Mouse (Mus musculus) forebrain, embryonic 10.5 days (tissue): ENCODE measurements around the gene Anapc16. TPM values are rescaled to one million over a fixed set of nuclear protein-coding genes. Genes with fewer than 3 reads are reported as not detected.
A peak's percentile ranks its signal among the peaks of the same experiment; 100 is the strongest.

Experiments
- DNase-seq: peaks from one replicate; pipeline ENCODE4 v3.0.0-alpha.2; 2017; ENCODE audit warnings: low spot score; ENCODE audit errors: extremely low spot score
- H3K27ac ChIP-seq: fragments of 300-500 bp; sonication (generic); 2 replicates; pipeline ENCODE4 v1.5.1; 2016; ENCODE audit warnings: mild to moderate bottlenecking
- H3K27me3 ChIP-seq: fragments of 300-500 bp; sonication (generic); 2 replicates; pipeline ENCODE4 v1.6.1; 2016; ENCODE audit warnings: mild to moderate bottlenecking; ENCODE audit not compliant: poor library complexity, severe bottlenecking
- H3K36me3 ChIP-seq: fragments of 300-500 bp; sonication (generic); replicated peaks from 2 replicates; pipeline ENCODE4 v1.6.1; 2016; ENCODE audit warnings: mild to moderate bottlenecking, moderate library complexity
- H3K4me1 ChIP-seq: fragments of 300-500 bp; sonication (generic); 2 replicates; pipeline ENCODE4 v1.6.1; 2016
- H3K4me3 ChIP-seq: fragments of 300-500 bp; sonication (generic); 2 replicates; pipeline ENCODE4 v1.5.1; 2016; ENCODE audit warnings: mild to moderate bottlenecking, moderate library complexity
- H3K9me3 ChIP-seq: fragments of 300-500 bp; sonication (generic); 2 replicates; pipeline ENCODE4 v1.6.1; 2016; ENCODE audit warnings: mild to moderate bottlenecking, moderate library complexity
- WGBS: fragments of 180-500 bp; shearing (Covaris S2); methylation state at CpG from one replicate; pipeline ENCODE4 v1.1.7; 2016; 5-methylcytosine and 5-hydroxymethylcytosine counted together
- polyA plus RNA-seq: library from polyadenylated mRNA; unstranded; fragments of >200 nt; fragmentation: Nextera tagmentation; extraction: Ambion mirVana; gene quantifications from 2 replicates; pipeline ENCODE4 v1.2.1, GENCODE M21; 2016

Anapc16 gene
- polyA plus RNA-seq, 1 experiment from 2014 or later = 96.8 TPM

GRCm38 (mm10) chr10:59942281-59942846 lies 60.6 kb downstream of the Anapc16 start:
- Histone ChIP-seq H3K36me3 (no peaks in the 10 kb centered on the region), H3K27ac (peak overlapping the region; percentile 74), H3K9me3 (no peaks in the 10 kb centered on the region), H3K4me3 (peak overlapping the region; percentile 35), H3K27me3 (peaks cover 11% of the 10 kb centered on the region), H3K4me1 (peaks cover 20% of the 10 kb centered on the region)
- WGBS = 56% methylated on average over 21 of the region's 21 CpGs
- no peak for DNase-seq

GRCm38 (mm10) chr10:59939081-59939480 lies 63.9 kb downstream of the Anapc16 start:
- no peak overlapping the region for H3K4me3 ChIP-seq
- peaks cover 11% of the 10 kb centered on the region for H3K27me3 ChIP-seq
- DNase-seq = no peak
- WGBS = 71% methylated on average over 1 of the region's 1 CpGs
- no peaks in the 10 kb centered on the region for H3K9me3 ChIP-seq
- no peak overlapping the region for H3K27ac ChIP-seq
- H3K4me1 ChIP-seq = peaks cover 33% of the 10 kb centered on the region
- H3K36me3 ChIP-seq = no peaks in the 10 kb centered on the region

GRCm38 (mm10) chr10:59938662-59939061 lies 64.3 kb downstream of the Anapc16 start:
- Histone ChIP-seq H3K27me3 (peaks cover 11% of the 10 kb centered on the region), H3K4me1 (peaks cover 32% of the 10 kb centered on the region), H3K9me3 (no peaks in the 10 kb centered on the region), H3K4me3 (no peak overlapping the region), H3K36me3 (no peaks in the 10 kb centered on the region), H3K27ac (no peak overlapping the region)
- no peak for DNase-seq
- WGBS = 89% methylated on average over 5 of the region's 5 CpGs

Other genes starting within 250 kb of the Anapc16 start
- 26.2 and 27.9 TPM in 2 replicates for gene Dnajb12, start 123.6 kb downstream of the Anapc16 start, polyA plus RNA-seq
- gene Ddit4, start 51.3 kb downstream of the Anapc16 start, polyA plus RNA-seq = 32.7 and 35.3 TPM in 2 replicates
- gene Ascc1, start 330 bp downstream of the Anapc16 start, polyA plus RNA-seq = 33.5 and 34.7 TPM in 2 replicates
- 3.2 and 3.5 TPM in 2 replicates for gene Spock2, start 103.1 kb upstream of the Anapc16 start, polyA plus RNA-seq
- gene Chst3, start 216.1 kb upstream of the Anapc16 start, polyA plus RNA-seq = 2.1 and 2.4 TPM in 2 replicates